Mouse (Mus musculus): ENCODE data around the gene Ganc.

GRCm38 (mm10) chr2:120460216-120460615 is 56.5 kb downstream of the Ganc start:
- TF ChIP-seq CTCF (IDR thresholded peaks at IDR 0.05; ENCODE audit: low read depth) (no peak), EP300 (IDR thresholded peaks at IDR 0.05; ENCODE audit: low read depth) (no peak)
